Mouse (Mus musculus) C2C12 (cell line): ENCODE results near the gene Cacna1c.

Experiments used
- CEBPB ChIP-seq: IDR thresholded peaks from one replicate; pipeline ENCODE4 v1.6.1; 2011; ENCODE audit warnings: low read depth, mild to moderate bottlenecking, control low read depth, moderate library complexity
- CTCF ChIP-seq: IDR thresholded peaks from one replicate; pipeline ENCODE4 v1.5.1; 2011; ENCODE audit not compliant: control insufficient read depth, insufficient read depth, insufficient read length
- USF1 ChIP-seq: IDR thresholded peaks from one replicate; pipeline ENCODE4 v1.6.1; 2011; ENCODE audit warnings: low read depth, mild to moderate bottlenecking, control low read depth, moderate library complexity

- TF ChIP-seq CEBPB (no peak), CTCF (no peak), USF1 (no peak)
Measured at GRCm38 (mm10) chr6:119129664-119130063, 66.6 kb downstream of the Cacna1c start.
